ENCODE assay signal across 7 mouse cellular contexts in the genomic region with DNA sequence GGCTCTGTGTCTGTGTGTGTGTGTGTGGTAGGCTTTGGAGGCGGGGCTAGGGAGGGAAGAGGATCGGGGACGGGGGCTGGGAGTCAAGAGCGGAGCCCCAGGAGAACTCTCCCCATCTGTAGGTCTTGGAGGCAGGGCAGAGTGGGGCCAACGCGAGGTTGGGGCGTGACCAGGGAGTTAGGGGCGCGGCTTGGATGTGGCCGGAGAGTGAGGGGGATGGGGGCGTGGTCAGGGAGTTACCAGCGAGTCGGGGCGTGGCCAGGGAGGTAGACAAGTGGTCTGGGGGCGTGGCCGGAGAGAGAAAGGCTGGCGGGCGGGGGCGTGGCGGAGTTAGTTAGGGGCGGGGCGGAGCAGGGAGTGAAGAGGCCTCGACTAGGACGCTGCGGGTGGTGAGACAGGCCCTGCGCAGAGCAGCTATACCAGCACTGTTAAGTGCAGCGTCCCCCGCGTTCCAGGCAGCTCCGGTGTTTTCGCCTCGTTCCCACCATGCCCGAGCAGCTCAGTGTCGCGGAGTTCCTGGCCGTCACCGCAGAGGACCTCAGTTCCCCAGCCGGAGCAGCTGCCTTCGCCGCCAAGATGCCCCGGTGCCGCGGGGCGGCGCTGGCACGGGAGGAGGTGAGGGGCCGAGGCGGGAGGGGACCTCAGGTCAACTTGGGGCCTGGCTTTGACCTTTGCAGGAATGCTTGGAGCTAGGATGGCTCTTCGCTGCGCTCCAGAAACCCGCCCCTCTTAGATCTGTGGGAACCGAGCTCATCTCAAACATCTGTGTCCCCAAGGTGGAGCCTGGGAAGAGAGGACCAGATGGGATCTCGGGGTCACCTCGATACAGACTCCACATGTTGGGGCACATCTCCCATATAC. TPM values are rescaled to one million over a fixed set of nuclear protein-coding genes. Genes with fewer than 3 reads are reported as not detected.
A peak's percentile ranks its signal among the peaks of the same experiment; 100 is the strongest.
DNase-seq lines count a peak whose midpoint lies in the region; ATAC-seq and TF ChIP-seq lines count a peak whose summit lies in the region.

Gene Asap3 (plus strand): TSS at position 333 of the 861 bp plus-strand sequence.

- peak within 1 kb of the TSS; percentile 68 for H3K4me3 ChIP-seq in intestine, embryonic 16.5 days (ENCODE audit: low read length)
- H3K4me3 ChIP-seq in midbrain, embryonic 12.5 days: peak within 1 kb of the TSS; percentile 63
- H3K4me3 ChIP-seq in small intestine, adult 2 months (ENCODE audit: low read depth, low read length): peak within 1 kb of the TSS; percentile 68

- H3K4me2 ChIP-seq in intestine, embryonic 16.5 days (ENCODE audit: low read depth, low read length): peak within 1 kb of the TSS; percentile 98
- H3K4me2 ChIP-seq in midbrain, embryonic 12.5 days (replicated peaks): peak within 1 kb of the TSS; percentile 96

- DNase-seq in adrenal gland, adult 2 months: peak; percentile 97
- DNase-seq in embryo, embryonic 11.5 days (ENCODE audit: low read depth, low spot score): peak; percentile 96
- peak; percentile 97 to 99 for DNase-seq in gastrocnemius, postnatal 4 days (ENCODE audit: low spot score in 2 of 2)
- DNase-seq in left cerebral cortex, postnatal 4 days: peak; percentile 98

- TF ChIP-seq POLR2A in small intestine, adult 2 months (IDR thresholded peaks at IDR 0.05; ENCODE audit: low read depth, low read length): peak; percentile 34; the same call in 1 of the 2 replicates

- no peaks in the 10 kb centered on the region for H3K36me3 ChIP-seq in intestine, embryonic 16.5 days (ENCODE audit: control insufficient read depth, insufficient read depth, low read length)
- no peaks in the 10 kb centered on the region for H3K36me3 ChIP-seq in midbrain, embryonic 12.5 days
- H3K36me3 ChIP-seq in small intestine, adult 2 months (ENCODE audit: control insufficient read depth, insufficient read depth, low read length): no peaks in the 10 kb centered on the region

- no peak for TF ChIP-seq CTCF in small intestine, adult 2 months (IDR thresholded peaks at IDR 0.05; ENCODE audit: extremely low read depth, insufficient read length, insufficient replicate concordance, low read depth, low read length)

- peak within 1 kb of the TSS; percentile 69 for H3K27ac ChIP-seq in intestine, embryonic 16.5 days (ENCODE audit: low read length)
- H3K27ac ChIP-seq in midbrain, embryonic 12.5 days (replicated peaks): peak within 1 kb of the TSS; percentile 43
- H3K27ac ChIP-seq in small intestine, adult 2 months (ENCODE audit: insufficient read depth, low read depth, low read length): no peak within 1 kb of the TSS

- no peaks in the 10 kb centered on the region for H3K27me3 ChIP-seq in intestine, embryonic 16.5 days (replicated peaks; ENCODE audit: control insufficient read depth, insufficient read depth, low read length)
- peaks cover 22% of the 10 kb centered on the region; the same call in 1 of the 2 replicates for H3K27me3 ChIP-seq in midbrain, embryonic 12.5 days
- H3K27me3 ChIP-seq in small intestine, adult 2 months (ENCODE audit: control insufficient read depth, insufficient read depth, low read length): no peaks in the 10 kb centered on the region

- no peaks in the 10 kb centered on the region for H3K9me3 ChIP-seq in intestine, embryonic 16.5 days (ENCODE audit: control insufficient read depth, low read length)
- no peaks in the 10 kb centered on the region for H3K9me3 ChIP-seq in midbrain, embryonic 12.5 days

- H3K4me1 ChIP-seq in intestine, embryonic 16.5 days (ENCODE audit: control insufficient read depth, insufficient read depth, low read length): peaks cover 12% of the 10 kb centered on the region
- peaks cover 21% of the 10 kb centered on the region for H3K4me1 ChIP-seq in midbrain, embryonic 12.5 days
- peaks cover 6% of the 10 kb centered on the region for H3K4me1 ChIP-seq in small intestine, adult 2 months (ENCODE audit: control insufficient read depth, insufficient read depth, insufficient read length, low read length)

- H3K9ac ChIP-seq in intestine, embryonic 16.5 days (ENCODE audit: low read depth, low read length): peak within 1 kb of the TSS; percentile 79
- peak within 1 kb of the TSS; percentile 83 for H3K9ac ChIP-seq in midbrain, embryonic 12.5 days (replicated peaks)

- ATAC-seq in intestine, embryonic 16.5 days: peak; percentile 94
- ATAC-seq in midbrain, embryonic 12.5 days (ENCODE audit: low FRiP score, low read depth): peak; percentile 91

- intact Hi-C loops in left cerebral cortex, postnatal 4 days (cut with DNase I): loop anchor here (5.0 kb wide), 1 partner anchor 36 kb away; no protein-coding TSS in a partner anchor

- under 1% methylated on average over 52 of the region's 54 CpGs for WGBS in intestine, embryonic 16.5 days
- under 1% methylated on average over 51 of the region's 54 CpGs for WGBS in midbrain, embryonic 12.5 days
- WGBS in small intestine, adult 2 months: 1% methylated on average over 50 of the region's 54 CpGs

RNA-seq across cellular contexts. Expression of gene Asap3, which starts in this region (rescaled TPM):
- 1 to 10 TPM; 1.4 to 3.6 TPM for total RNA-seq in adrenal gland, adult 2 months (2021)
- polyA plus RNA-seq in adrenal gland, adult 2 months (2012; rRNA removed): 3.2 and 4.2 TPM in 2 replicates
- 10 to 100 TPM; 12.2 to 13.4 TPM for total RNA-seq in gastrocnemius, postnatal 4 days (2021)
- polyA plus RNA-seq in intestine, embryonic 16.5 days (2015; fragmentation: Nextera tagmentation; extraction: Ambion mirVana): 3.3 and 4.4 TPM in 2 replicates
- total RNA-seq in left cerebral cortex, postnatal 4 days (2021): 1 to 10 TPM; 4.2 to 4.9 TPM
- polyA plus RNA-seq in midbrain, embryonic 12.5 days (2016; fragmentation: Nextera tagmentation; extraction: Ambion mirVana): 8.2 and 8.9 TPM in 2 replicates
- 1.3 and 2.0 TPM in 2 replicates for polyA plus RNA-seq in small intestine, adult 2 months (2012; rRNA removed)
